In genomic region chr3:41386299-41386698, GRCm38 (mm10) we compare ENCODE assay signal across 16 mouse cellular contexts.
"Had no signal": no experiment of that assay in that cellular context is flagged by ENCODE, and none has a peak within 500 bp of the region (broad histone marks: within the 10 kb centered on the region; RNA-seq: fewer than 3 reads in every experiment).

No protein-coding gene starts in this region.

- H3K4me3 ChIP-seq: lung, embryonic 15.5 days; megakaryocyte, embryonic 14.5 days; midbrain, embryonic 13.5 days; midbrain, embryonic 15.5 days; neural tube, embryonic 12.5 days; stomach, embryonic 15.5 days had no signal

- H3K27me3 ChIP-seq: lung, embryonic 15.5 days; megakaryocyte, embryonic 14.5 days; midbrain, embryonic 13.5 days; midbrain, embryonic 15.5 days; neural tube, embryonic 12.5 days; stomach, embryonic 15.5 days had no signal

- H3K36me3 ChIP-seq: lung, embryonic 15.5 days; midbrain, embryonic 13.5 days; midbrain, embryonic 15.5 days; neural tube, embryonic 12.5 days; stomach, embryonic 15.5 days had no signal

- H3K4me2 ChIP-seq: lung, embryonic 15.5 days; midbrain, embryonic 11.5 days; midbrain, embryonic 13.5 days; midbrain, embryonic 15.5 days; neural tube, embryonic 12.5 days; stomach, embryonic 15.5 days had no signal

- H3K4me1 ChIP-seq: megakaryocyte, embryonic 14.5 days; midbrain, embryonic 13.5 days; midbrain, embryonic 15.5 days; neural tube, embryonic 12.5 days; stomach, embryonic 15.5 days had no signal

- H3K9ac ChIP-seq: liver, postnatal 0 days; lung, embryonic 15.5 days; midbrain, embryonic 13.5 days; midbrain, embryonic 15.5 days; neural tube, embryonic 12.5 days; stomach, embryonic 15.5 days had no signal

- DNase-seq: liver, postnatal 0 days; lung, adult 2 months; right cerebral cortex, postnatal 14 days; thymus, adult 2 months; thymus, postnatal 25 days; thymus, postnatal 4 days had no signal

- H3K27ac ChIP-seq: lung, embryonic 15.5 days; macrophage; midbrain, embryonic 13.5 days; midbrain, embryonic 15.5 days; neural tube, embryonic 12.5 days; stomach, embryonic 15.5 days; stomach, postnatal 0 days had no signal

- H3K9me3 ChIP-seq: lung, embryonic 15.5 days; midbrain, embryonic 13.5 days; midbrain, embryonic 15.5 days; neural tube, embryonic 12.5 days; stomach, embryonic 15.5 days had no signal

- ATAC-seq: liver, postnatal 0 days; lung, postnatal 0 days; midbrain, embryonic 13.5 days; midbrain, embryonic 15.5 days had no signal
